Mouse (Mus musculus): Measurements from ENCODE around the gene Fam120c.
A peak's percentile ranks its signal among the peaks of the same experiment; 100 is the strongest.
"Not testable (repeated sequence)": the region's sequence is repeated elsewhere in the genome, so short reads cannot be mapped to it uniquely, and the experiment has no call there.

The Fam120c gene

DNA sequence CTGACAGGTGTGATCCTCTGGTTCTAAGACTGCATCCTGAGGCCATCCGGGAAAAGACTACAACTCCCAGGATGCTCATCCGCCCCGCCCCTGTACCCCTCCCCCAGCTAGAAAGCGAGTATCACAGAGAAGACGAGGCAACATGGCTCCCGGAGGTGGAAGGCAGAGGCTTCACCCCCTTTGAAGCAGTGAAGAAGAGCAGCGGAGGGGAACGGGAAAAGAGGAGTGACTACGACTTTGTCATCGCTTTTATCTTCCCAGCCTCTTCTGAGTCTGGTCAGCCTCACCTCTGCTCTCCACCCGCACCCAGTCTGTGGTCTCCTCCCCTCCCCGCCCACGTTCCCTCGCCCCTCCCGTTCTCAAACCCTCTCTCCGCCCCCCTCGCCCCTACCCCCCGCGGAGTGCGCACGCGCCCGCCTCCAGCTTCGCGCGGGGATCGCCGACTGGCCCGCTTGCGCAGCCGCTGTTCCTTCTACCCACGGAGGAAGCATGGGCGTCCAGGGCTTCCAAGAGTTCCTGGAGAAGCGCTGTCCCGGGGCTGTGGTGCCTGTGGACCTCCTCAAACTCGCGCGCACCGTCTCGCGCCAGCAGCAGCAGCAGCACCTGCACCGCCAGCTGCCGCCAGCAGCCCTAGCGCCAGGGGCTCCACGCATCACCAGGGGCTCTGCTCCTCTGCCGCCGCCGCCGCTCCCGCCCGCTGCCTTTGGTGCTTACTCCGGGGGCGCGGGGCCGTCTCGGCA lies at the start of gene Fam120c:
TSS of gene Fam120c (plus strand) at position 415 of the 740 bp plus-strand sequence.
- peak; percentile 85 for DNase-seq (ENCODE audit: extremely low spot score)

DNA sequence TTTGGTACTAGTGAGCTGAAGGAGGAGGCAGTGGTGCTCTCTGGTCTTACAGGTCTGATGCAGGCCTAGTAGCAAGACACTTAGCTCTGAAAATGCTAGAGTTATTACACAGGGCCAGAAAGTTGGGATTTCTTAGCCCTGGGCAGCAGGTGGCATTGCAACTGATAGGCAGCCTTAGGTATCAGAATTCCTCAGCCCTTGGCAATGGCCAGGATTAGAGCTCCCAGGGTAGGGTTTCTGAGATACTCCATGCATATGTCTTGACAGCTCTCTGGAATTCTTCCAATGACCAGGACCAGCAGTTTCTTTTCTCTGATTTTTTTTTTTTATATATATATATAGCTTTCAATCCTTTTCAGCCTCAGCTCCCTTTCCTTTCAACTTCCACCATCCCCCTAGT lies 45.6 kb upstream of the Fam120c start:
- no peak for DNase-seq (ENCODE audit: extremely low spot score)

- DNase-seq (ENCODE audit: extremely low spot score): no peak
These were observed 30.2 kb upstream of the Fam120c start for GRCm38 (mm10) chrX:151313732-151314131.

GRCm38 (mm10) chrX:151333615-151334014 lies 10.4 kb upstream of the Fam120c start:
- DNase-seq (ENCODE audit: extremely low spot score): no peak

DNA sequence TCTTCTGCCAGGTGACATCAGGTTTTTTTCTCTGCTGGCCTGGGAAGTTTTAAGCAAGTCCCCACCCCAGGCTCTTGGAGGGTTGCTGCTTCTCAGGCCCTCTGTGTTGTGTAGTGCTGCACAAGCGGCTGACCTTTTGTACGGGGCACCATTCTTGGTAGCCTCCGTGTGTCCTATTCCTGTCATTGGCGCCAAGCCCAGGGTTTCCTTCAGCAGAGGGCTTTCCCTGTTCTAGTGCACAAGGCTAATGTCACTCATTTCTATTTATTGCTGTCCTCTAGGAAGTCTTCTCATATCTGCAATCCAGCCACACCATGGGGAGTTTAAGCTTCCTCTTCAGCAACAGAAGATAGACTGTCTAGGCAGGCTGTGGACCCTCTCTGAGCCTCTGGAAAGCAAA lies 6.2 kb upstream of the Fam120c start:
- no peak for DNase-seq (ENCODE audit: extremely low spot score)

GRCm38 (mm10) chrX:151344501-151344984 lies 568 bp downstream of the Fam120c start:
- no peak for DNase-seq (ENCODE audit: extremely low spot score)

GRCm38 (mm10) chrX:151345333-151346125 lies 1.6 kb downstream of the Fam120c start:
- DNase-seq (ENCODE audit: extremely low spot score): no peak

DNA sequence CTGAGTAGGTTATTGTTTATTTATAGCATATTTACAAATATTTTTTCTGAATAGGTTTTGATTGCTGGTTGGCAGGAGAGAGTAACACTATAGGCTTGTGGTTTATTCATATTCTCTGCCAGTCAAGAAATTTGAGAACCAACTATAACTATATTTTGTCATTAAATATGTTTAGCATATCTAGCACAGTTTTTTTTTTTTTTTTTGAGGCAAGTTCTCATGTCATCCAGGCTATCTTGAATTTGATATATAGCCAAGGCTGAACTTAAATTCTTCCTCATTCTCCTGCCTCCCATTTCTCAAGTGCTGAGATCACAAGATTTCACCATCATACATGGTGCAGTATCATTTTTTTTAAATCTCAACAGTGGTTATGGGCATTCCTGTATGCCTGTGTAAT lies 3.3 kb downstream of the Fam120c start:
- no peak for DNase-seq (ENCODE audit: extremely low spot score)

GRCm38 (mm10) chrX:151349322-151349721 lies 5.3 kb downstream of the Fam120c start:
- DNase-seq (ENCODE audit: extremely low spot score): no peak

GRCm38 (mm10) chrX:151418801-151419200 lies 74.8 kb downstream of the Fam120c start:
- no peak for DNase-seq (ENCODE audit: extremely low spot score)

GRCm38 (mm10) chrX:151420791-151421190 lies 76.8 kb downstream of the Fam120c start:
- no peak for DNase-seq (ENCODE audit: extremely low spot score)

GRCm38 (mm10) chrX:151443637-151444036 lies 99.7 kb downstream of the Fam120c start:
- no peak for DNase-seq (ENCODE audit: extremely low spot score)

DNA sequence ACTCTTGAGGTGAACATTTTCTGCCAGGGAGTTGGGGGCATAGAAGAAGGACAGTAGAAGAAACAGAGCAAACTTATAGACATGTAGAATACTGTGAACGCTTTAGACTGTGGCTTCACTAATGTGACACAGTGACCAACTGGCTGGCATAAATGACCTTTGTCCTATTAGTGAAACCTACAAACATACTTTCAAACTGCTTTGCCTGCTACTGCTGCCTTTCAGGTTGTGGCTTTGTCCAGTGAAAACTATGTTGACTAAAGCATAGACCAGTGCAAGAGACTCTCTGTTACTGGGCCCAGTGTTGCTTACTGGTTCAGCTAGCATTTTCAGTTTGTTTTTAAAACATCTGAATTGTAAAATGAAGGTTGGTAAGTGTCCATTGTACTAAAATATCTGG lies 100.2 kb downstream of the Fam120c start:
- DNase-seq (ENCODE audit: extremely low spot score): no peak

GRCm38 (mm10) chrX:151488128-151488527 lies 144.2 kb downstream of the Fam120c start:
- DNase-seq (ENCODE audit: extremely low spot score): no peak

- not testable (repeated sequence) for DNase-seq (ENCODE audit: extremely low spot score)
These were observed 149.3 kb downstream of the Fam120c start for GRCm38 (mm10) chrX:151493269-151493668.

GRCm38 (mm10) chrX:151496596-151496995 lies 152.6 kb downstream of the Fam120c start:
- DNase-seq (ENCODE audit: extremely low spot score): no peak

DNA sequence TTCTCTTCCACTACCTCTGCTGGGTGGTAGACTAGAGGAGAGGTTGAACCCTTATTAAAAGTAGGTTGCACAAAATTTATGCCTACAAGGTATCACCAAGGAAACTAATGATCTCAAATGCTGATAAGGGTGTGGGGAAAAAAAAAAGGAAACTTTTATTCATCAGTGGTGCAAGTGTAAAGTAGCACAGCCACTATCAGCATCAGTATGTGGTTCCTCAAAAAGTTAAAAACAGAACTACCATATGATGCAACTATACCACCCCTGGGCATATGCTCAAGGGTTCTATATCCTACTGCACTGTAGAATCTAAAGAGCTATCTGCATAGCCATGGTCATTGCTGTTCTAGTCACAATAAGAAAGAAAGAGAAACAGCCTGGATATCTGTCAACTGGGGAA lies 164.6 kb downstream of the Fam120c start:
- DNase-seq (ENCODE audit: extremely low spot score): no peak

- DNase-seq (ENCODE audit: extremely low spot score): no peak
These were observed 165.9 kb downstream of the Fam120c start for GRCm38 (mm10) chrX:151509906-151510305.

- DNase-seq (ENCODE audit: extremely low spot score): no peak
These were observed 169.1 kb downstream of the Fam120c start for GRCm38 (mm10) chrX:151513066-151513465.

- DNase-seq (ENCODE audit: extremely low spot score): no peak
These were observed 169.7 kb downstream of the Fam120c start for GRCm38 (mm10) chrX:151513694-151514093.

- DNase-seq (ENCODE audit: extremely low spot score): no peak
These were observed 174.2 kb downstream of the Fam120c start for GRCm38 (mm10) chrX:151518181-151518580.

DNA sequence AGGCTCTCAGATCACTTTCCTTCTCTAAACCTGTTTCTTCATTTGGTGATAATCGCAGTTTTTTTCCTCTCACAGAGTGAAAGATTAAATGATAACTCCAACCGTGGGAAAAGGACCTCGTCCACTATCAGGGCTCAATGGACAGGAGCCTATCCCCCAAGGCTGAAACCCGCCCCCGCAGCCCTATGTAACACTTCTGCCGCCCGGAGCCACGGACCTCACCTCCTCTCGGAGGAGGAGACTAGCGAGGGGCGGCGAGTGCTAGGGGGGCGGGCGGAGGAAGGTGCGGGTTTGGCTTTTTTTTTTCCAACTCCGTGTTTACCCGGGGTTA lies 176.1 kb downstream of the Fam120c start:
- DNase-seq (ENCODE audit: extremely low spot score): no peak
